Mouse (Mus musculus) cerebellum, postnatal 10 days (tissue): Measurements from ENCODE around the gene Trim80.
"Not testable (repeated sequence)": the region's sequence is repeated elsewhere in the genome, so short reads cannot be mapped to it uniquely, and the experiment has no call there.

Experiments
- DNase-seq, 2 experiments: peaks; one replicate each; pipeline ENCODE4 v3.0.0; 2021; ENCODE audit warnings: mixed read lengths in 2 of 2

Gene Trim80

DNA sequence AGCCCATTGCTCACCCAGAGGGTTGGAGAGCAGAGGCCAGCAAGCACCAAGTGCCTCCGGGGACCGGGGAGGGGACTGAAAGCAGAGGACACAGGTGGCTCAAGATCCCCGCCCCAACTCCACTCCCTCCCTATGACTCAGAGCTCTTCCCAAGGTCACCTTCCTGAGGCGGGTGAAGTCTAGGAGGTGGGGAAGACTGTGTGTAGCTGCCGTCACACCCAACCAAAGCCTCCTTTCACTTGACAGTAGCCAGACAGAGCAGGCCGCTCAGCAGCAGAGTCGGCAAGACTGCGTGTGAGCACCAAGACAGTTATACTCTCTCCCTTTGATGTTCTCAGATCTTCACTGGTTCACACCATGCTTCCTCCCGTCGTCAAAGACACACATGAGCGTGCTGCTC, 23.1 kb downstream of the Trim80 start:
- DNase-seq, result no peak

GRCm38 (mm10) chr11:115464851-115465250, 24.5 kb downstream of the Trim80 start:
- no peak for DNase-seq

GRCm38 (mm10) chr11:115467217-115467618, 26.9 kb downstream of the Trim80 start:
- no peak for DNase-seq

GRCm38 (mm10) chr11:115472183-115472582, 31.8 kb downstream of the Trim80 start:
- DNase-seq, result no peak

- peak; percentile 96 to 99 for DNase-seq
These were observed 33.4 kb downstream of the Trim80 start for GRCm38 (mm10) chr11:115473626-115474275.

GRCm38 (mm10) chr11:115475025-115475757, 34.8 kb downstream of the Trim80 start, which contains the start of gene Armc7:
TSS of gene Armc7 (plus strand) at chr11:115475667.
- peak; percentile 96 to 97 for DNase-seq

DNA sequence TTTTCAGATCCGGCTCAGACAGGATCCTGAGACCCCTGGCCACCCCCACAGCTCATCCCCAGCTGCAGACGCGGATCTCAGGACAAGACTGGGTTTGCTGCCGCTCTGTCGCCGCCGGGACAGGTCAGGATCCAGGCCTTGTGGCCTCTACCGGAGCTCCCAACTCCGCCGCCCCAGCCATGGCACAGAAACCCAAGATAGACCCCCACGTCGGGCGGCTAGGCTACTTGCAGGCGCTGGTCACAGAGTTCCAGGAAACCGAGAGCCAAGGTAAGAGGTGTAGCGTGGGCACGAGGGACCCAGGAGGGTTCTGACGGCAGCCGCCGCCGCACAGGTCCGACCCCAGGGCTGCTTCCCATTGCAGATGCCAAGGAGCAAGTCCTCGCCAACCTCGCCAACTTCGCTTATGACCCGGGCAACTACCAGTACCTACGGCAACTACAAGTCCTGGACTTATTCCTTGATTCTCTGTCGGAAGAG, 35.5 kb downstream of the Trim80 start:
- DNase-seq, result no peak

DNA sequence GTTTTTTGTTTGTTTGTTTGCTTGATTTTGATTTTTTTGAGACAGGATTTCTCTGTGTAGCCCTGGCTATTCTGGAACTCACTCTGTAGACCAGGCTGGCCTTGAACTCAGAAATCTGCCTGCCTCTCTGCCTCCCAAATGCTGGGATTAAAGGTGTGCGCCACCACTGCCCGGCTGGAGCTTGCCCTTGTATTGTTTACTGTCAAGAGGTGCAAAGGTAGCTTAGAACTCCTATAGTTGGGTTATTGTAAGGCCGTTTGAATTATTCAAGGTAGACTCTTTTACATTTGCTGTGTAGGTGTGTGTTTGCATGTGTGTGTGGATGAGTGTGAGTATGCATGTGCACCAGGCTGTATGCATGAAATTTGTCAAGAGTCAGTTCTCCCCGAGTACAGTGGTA, 36.3 kb downstream of the Trim80 start:
- not testable (repeated sequence) for DNase-seq

GRCm38 (mm10) chr11:115477388-115477787, 37.0 kb downstream of the Trim80 start:
- not testable (repeated sequence) for DNase-seq

DNA sequence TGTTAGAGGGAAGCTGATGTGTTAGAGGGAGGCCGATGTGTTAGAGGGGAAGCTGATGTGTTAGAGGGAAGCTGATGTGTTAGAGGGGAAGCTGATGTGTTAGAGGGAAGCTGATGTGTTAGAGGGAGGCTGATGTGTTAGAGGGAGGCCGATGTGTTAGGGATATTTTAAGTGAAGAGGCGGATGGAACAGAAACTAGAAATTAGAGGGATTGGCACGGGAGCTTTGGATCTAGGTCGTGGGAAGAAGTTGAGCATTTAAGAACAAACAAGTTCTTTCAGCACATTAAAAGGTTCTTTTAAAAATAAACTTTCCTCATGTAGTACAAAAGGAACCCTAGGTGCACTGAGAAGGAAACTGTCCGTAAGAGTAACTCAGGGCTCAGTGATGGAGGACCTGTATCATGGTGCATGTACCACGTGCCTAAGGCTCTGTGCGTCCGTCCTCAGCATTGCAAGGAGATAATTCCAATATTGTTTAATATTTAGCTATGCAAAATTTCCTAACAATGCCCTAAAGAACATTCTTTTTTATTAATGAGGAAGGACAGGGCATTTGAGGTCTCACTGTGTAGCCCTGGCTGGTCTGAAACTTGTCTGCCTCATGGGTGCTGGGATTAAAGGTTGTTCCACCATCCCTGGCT, 38.1 kb downstream of the Trim80 start:
- no peak for DNase-seq

GRCm38 (mm10) chr11:115481553-115482259, 41.4 kb downstream of the Trim80 start:
- no peak for DNase-seq

- no peak for DNase-seq
These were observed 42.9 kb downstream of the Trim80 start for GRCm38 (mm10) chr11:115483278-115483677.

DNA sequence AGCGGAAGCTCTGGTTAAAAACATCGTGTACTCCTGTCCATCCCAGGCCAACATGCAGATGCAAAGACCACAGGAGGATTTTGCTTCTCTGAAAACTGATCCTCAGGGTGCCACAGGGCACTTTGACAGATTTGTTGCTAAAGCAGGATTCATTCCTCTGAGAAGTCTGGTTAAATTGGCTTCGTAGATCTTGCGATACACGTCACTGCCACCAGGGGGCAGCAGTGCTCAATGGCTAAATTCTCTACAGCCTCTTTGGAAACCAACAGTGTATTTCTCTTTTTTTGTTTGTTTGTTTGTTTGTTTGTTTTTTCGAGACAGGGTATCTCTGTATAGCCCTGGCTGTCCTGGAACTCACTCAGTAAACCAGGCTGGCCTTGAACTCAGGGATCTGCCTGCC, 43.4 kb downstream of the Trim80 start:
- DNase-seq, result peak; percentile 87 to 92

DNA sequence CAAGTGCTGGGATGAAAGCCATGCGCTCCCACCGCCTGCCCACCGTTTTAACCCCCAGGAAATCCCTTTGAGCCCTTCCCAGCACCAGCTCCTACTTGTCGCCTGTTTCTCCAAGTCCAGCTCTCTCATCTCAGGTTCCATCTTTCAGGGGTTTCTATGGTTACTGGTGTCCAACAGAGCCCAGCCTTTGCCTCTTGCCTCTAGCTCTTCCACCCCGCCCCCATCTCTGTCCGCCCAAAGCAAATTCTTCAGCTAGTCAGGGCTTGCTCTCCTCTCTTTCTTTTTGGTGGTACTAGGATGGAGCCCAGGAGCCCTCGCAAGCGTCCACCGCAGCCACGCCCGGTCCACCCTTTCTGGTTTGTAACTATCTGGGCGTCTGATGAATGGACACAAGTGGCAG, 44.8 kb downstream of the Trim80 start:
- peak in 1 of 2 experiments; percentile 40 for DNase-seq

GRCm38 (mm10) chr11:115488551-115489104, 48.3 kb downstream of the Trim80 start:
- no peak for DNase-seq

DNA sequence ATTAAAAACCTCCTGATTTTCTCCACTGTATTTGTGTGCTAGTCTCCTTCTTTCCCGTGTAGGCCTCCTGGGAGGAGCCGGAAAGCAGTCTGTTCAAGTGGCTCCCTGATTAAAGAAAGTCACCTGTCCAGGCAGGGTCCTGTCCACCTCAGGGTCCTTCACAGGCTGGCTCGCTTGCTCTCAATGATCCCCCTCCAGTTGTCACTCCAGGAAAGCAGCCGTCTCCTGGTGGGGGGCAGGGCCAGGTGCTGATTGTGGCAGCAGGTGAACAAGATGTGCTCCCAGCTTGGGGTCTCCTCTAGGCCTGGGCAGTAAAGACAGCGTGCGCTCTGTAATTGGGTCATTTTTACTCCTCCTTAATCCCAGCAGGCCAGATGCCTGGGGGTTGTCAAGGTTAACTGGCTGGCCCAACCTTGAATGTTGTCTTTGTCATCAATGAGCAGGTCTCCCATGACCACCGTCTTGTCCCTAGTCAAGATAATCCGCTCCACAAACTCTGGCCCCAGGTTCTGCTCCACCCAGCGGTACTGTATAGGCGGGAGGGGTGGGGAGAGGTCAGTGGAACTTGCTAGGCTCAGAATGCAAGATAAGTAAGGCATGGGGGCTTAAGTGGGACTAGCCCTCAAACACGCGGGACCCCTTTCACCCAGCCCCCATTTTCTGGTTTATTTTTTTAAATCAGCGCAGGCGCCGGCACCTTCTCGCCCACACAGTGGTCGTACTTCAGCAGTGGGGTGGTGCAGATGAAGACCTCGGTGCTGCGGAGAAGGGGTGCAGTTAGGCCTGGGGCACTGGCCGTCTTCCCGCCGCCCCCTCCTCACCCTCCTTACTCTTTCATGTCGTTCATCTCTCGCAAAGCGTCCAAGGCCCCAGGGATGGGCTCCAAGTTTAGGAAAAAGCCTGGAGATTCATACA, 50.4 kb downstream of the Trim80 start:
- DNase-seq, result peak; percentile 36 to 42

DNA sequence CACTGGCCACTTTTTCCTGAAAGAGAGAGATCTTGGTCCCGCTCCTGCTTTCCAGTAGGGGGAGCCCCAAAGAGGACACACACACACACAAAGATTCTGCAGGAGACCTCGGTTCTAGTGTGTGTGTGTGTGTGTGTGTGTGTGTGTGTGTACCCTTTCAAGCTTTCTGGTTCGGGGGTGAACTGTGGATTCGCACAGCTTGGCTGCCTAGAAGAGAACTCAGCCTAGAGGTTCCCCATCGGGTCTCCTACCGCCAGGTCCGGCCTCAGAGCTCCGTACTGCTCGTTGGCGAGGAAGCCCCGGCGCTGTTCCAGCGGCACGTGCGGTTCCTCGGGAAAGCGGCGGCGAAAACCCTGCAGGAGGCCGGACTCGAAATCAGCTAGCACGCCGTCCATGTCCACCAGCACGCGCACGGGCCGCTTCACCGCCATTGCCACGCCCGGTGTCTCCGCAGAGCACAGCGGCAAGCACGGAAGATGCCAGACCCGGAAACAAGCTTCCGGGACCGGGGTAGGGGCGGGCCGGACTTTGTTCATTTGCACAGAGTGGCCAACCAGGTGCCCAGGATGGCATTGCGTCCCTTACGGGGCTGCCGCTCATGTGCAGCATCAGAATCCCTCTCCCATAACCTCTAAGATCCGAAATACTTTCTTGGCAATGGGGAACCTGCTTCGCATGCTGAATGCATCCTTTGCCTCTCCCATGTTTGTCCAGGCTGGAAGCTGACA, 51.2 kb downstream of the Trim80 start, which contains the start of gene Nt5c:
TSS of gene Nt5c (minus strand) at position 507 of the 728 bp plus-strand sequence.
- DNase-seq, result peak; percentile 90 to 92

DNA sequence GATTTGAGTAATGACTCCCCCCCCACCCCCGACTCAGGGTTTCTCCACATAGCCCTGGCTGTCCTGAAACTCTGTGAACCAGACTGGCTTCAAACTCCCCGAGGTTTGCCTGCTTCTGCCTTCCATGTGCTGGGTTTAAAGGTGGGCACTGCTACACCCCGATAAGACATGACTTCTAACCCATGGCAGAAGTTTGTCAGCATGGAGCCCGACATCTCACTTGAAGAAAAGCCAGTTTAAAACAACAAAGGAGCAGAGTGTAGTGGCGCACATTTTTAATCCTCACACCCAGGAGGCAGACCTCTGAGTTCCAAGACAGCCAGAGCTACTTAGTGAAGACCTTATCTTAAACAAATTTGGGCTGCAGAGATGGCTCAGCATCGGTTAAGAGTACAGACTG, 52.0 kb downstream of the Trim80 start:
- no peak for DNase-seq

DNA sequence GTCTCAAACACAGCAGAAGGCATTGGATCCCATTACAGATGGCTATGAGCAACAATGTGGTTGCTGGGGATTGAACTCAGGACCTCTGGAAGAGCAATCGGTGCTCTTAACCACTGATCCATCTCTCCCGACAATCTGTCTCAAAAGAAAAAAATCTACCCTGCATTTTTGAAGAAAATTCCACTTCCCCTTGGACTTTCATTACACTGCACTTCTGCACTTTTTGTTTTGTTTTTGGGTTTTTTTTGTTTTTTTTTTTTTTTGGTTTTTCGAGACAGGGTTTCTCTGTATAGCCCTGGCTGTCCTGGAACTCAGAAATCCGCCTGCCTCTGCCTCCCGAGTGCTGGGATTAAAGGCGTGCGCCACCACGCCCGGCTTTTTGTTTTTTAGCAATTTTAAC, 56.2 kb downstream of the Trim80 start:
- not testable (repeated sequence) for DNase-seq
